Mouse (Mus musculus) testis, adult 2 months (tissue): ENCODE data around the gene Capn5.

Experiments used
- CTCF ChIP-seq: fragments of 200-500 bp; IDR thresholded peaks from 2 replicates; pipeline ENCODE4 v1.5.1; 2012; ENCODE audit warnings: low read depth, mild to moderate bottlenecking, inconsistent platforms, low read length, moderate library complexity; ENCODE audit not compliant: control insufficient read depth, insufficient read depth, insufficient replicate concordance
- POLR2A ChIP-seq: fragments of 200-500 bp; IDR thresholded peaks from 2 replicates; pipeline ENCODE4 v1.6.1; 2012; ENCODE audit warnings: low read depth, mild to moderate bottlenecking, inconsistent platforms, low read length, moderate library complexity; ENCODE audit not compliant: control insufficient read depth

GRCm38 (mm10) chr7:98121241-98121640, 56.8 kb downstream of the Capn5 start:
- TF ChIP-seq POLR2A (no peak), CTCF (no peak)
